Mouse (Mus musculus) midbrain, embryonic 14.5 days (tissue): ENCODE measurements around the gene Sema5a. TPM values are rescaled to one million over a fixed set of nuclear protein-coding genes. Genes with fewer than 3 reads are reported as not detected.

ENCODE experiments used
- ATAC-seq: fragments of 200-750 bp; cut with Nextera tagmentation; 2 replicates; pipeline ENCODE4 v1.8.0; 2017; ENCODE audit warnings: moderate number of reproducible peaks, moderate library complexity; ENCODE audit not compliant: low FRiP score, low TSS enrichment
- DNase-seq: peaks from one replicate; pipeline ENCODE4 v3.0.0-alpha.2; 2015
- H3K27ac ChIP-seq: fragments of 300-500 bp; sonication (generic); replicated peaks from 2 replicates; pipeline ENCODE4 v1.5.1; 2014; ENCODE audit warnings: mild to moderate bottlenecking, low read depth, low read length, moderate library complexity
- H3K27me3 ChIP-seq: fragments of 300-500 bp; sonication (generic); 2 replicates; pipeline ENCODE4 v1.6.1; 2014; ENCODE audit warnings: low read length, control low read depth, mixed read lengths; ENCODE audit not compliant: control insufficient read depth, insufficient read depth
- H3K36me3 ChIP-seq: fragments of 300-500 bp; sonication (generic); 2 replicates; pipeline ENCODE4 v1.6.1; 2014; ENCODE audit warnings: low read length, control low read depth; ENCODE audit not compliant: control insufficient read depth, insufficient read depth
- H3K4me1 ChIP-seq: fragments of 300-500 bp; sonication (generic); 2 replicates; pipeline ENCODE4 v1.6.1; 2014; ENCODE audit warnings: mild to moderate bottlenecking, antibody characterized with exemption, low read length, control low read depth; ENCODE audit not compliant: control insufficient read depth, insufficient read depth
- H3K4me2 ChIP-seq: fragments of 300-500 bp; sonication (generic); 2 replicates; pipeline ENCODE4 v1.6.1; 2014; ENCODE audit warnings: mild to moderate bottlenecking, low read length, moderate library complexity
- H3K4me3 ChIP-seq: fragments of 300-500 bp; sonication (generic); replicated peaks from 2 replicates; pipeline ENCODE4 v1.5.1; 2014; ENCODE audit warnings: low read depth, low read length
- H3K9ac ChIP-seq: fragments of 300-500 bp; sonication (generic); replicated peaks from 2 replicates; pipeline ENCODE4 v1.6.1; 2014; ENCODE audit warnings: mild to moderate bottlenecking, low read length, moderate library complexity
- H3K9me3 ChIP-seq: fragments of 300-500 bp; sonication (generic); 2 replicates; pipeline ENCODE4 v1.6.1; 2016; ENCODE audit warnings: low read length, control low read depth, mixed read lengths; ENCODE audit not compliant: control insufficient read depth
- WGBS: fragments of 180-500 bp; shearing (Covaris S2); extraction: QIAGEN DNeasy Blood & Tissue Kit; methylation state at CpG from one replicate; pipeline ENCODE4 v1.1.7; 2014; 5-methylcytosine and 5-hydroxymethylcytosine counted together
- polyA plus RNA-seq: library from polyadenylated mRNA; unstranded; fragments of >200 nt; fragmentation: Nextera tagmentation; extraction: Ambion mirVana; gene quantifications from 2 replicates; pipeline ENCODE4 v1.2.1, GENCODE M21; 2014

Gene Sema5a
- polyA plus RNA-seq, 1 experiment from 2014 or later, result 6.1 TPM

DNA sequence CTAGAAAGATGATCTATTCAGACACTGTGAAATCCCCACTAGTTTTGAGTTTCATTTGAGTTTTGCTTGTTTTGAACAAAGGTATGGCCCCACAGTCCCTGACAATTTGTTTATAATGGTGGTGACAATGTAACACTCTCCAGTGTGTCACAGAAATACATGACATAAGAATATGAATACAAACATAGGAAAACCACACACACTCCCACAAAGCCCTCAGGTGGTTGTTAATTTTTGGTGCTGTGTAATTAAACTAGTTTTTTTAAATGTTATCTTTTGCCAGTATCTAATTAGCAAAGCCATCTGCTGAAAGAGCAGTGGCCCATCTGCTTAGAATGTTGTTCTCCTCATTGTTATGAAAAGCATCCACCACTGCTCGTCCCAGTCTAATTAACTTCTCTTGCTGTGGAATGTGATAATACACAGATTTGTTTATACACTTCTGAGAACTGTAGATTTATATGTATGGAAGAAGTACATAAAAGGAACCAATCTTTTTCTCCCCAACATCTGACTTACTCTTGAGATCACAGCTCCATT lies 289.0 kb downstream of the Sema5a start:
- H3K27ac ChIP-seq, result no peak overlapping the region
- H3K9me3 ChIP-seq, result no peaks in the 10 kb centered on the region
- no peaks in the 10 kb centered on the region for H3K4me1 ChIP-seq
- no peak overlapping the region for H3K4me2 ChIP-seq
- H3K4me3 ChIP-seq, result no peak overlapping the region
- WGBS, result 46% methylated on average over 1 of the region's 1 CpGs
- H3K27me3 ChIP-seq, result no peaks in the 10 kb centered on the region
- DNase-seq (peak; percentile 11), ATAC-seq (no peak)
- no peak overlapping the region for H3K9ac ChIP-seq
- no peaks in the 10 kb centered on the region for H3K36me3 ChIP-seq

DNA sequence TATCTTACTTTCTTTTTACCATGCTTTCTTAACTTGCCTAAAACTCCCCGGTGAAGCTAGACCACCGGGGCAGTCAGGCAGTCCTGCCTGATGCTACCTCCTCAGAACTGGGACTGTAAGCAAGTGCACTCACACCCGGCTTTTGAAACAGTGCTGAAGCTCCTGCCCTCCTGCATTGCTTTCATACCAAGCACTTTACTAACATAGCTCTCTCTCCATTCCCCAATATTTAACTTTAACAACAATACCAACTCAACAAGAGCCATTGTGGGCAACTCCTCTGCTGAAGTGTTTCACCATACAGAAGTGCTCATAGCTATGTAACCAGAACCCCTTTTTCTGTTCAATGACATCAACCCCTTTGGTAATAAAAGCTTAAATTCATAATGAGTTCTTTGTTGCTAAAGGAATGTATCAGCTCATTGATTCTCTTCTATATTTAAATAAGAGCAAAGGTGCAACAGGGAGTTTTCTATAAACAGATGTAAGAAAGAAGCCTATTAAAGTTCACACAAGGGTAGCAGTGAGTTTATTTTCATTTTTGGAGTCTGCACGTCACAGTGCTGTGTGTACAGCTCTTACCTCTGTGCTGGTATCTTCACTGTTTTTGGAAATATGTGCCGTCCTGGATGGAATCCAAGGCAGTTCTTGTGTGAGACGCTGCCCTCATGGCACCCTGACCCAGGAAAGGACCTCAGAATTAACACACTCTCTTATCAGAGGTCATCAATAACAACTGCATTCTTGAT lies 292.3 kb downstream of the Sema5a start:
- ATAC-seq (no peak), DNase-seq (no peak)
- Histone ChIP-seq H3K4me3 (no peak overlapping the region), H3K4me2 (no peak overlapping the region), H3K27me3 (no peaks in the 10 kb centered on the region), H3K36me3 (no peaks in the 10 kb centered on the region), H3K9me3 (no peaks in the 10 kb centered on the region), H3K9ac (no peak overlapping the region), H3K27ac (no peak overlapping the region), H3K4me1 (no peaks in the 10 kb centered on the region)
- 88% methylated on average over 6 of the region's 6 CpGs for WGBS

DNA sequence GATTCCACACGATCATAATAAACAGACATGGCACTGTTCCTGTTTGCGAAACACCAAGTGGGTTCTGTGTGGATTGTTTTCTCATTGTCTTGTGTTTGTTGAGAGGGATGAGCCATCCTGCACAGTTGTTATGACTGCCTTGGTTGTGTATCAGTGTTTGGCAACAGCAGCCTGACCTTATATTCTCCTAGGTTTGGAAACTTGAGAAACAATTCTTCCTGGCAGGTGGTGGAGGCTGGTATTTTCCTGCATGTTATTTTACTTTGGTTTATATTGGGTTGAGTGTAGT lies 292.8 kb downstream of the Sema5a start:
- Histone ChIP-seq H3K27me3 (no peaks in the 10 kb centered on the region), H3K9ac (no peak overlapping the region), H3K9me3 (no peaks in the 10 kb centered on the region), H3K4me2 (no peak overlapping the region), H3K4me3 (no peak overlapping the region), H3K27ac (no peak overlapping the region), H3K36me3 (no peaks in the 10 kb centered on the region), H3K4me1 (no peaks in the 10 kb centered on the region)
- 92% methylated on average over 2 of the region's 2 CpGs for WGBS
- ATAC-seq (no peak), DNase-seq (no peak)

DNA sequence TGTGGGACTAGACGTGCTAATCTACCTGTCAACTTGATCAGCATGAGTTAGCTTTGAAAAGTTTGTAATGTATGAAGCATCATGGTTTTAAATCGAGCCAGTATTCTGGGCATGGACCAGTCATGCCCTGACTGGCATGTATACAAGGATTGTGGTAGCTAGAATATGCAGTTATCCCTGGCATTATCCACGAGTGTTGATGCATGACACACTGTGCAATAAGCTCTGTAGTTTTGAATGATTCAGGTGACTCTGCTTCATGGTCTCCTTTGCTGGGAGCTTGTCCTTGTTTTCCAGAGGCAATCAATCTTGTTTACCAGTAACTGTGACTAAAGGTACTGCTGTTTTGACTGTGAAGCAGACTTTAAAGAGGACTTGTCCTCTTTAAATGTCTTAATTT lies 293.5 kb downstream of the Sema5a start:
- no peak for DNase-seq
- Histone ChIP-seq H3K27me3 (no peaks in the 10 kb centered on the region), H3K4me1 (no peaks in the 10 kb centered on the region), H3K4me2 (no peak overlapping the region), H3K9ac (no peak overlapping the region), H3K4me3 (no peak overlapping the region), H3K9me3 (no peaks in the 10 kb centered on the region), H3K27ac (no peak overlapping the region), H3K36me3 (no peaks in the 10 kb centered on the region)
- 79% methylated on average over 3 of the region's 3 CpGs for WGBS
- no peak for ATAC-seq

DNA sequence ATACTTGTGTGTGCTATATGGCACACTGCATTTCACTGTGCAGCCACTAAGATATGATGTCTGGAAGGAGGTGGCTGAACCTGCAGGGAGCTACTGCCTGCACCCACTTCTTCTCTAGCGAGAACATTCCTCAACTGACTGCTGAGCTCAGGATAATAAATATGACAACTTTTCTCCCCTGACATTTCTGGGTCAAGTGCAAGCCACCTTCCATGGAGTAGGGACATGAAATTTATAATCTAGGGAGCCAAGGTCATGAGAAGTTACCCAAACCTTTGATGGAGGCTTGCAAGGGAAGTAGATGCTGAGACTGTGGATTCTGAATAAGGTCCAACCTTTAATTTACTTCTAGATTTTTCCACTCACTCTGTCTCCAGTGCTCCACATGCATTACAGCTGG lies 298.1 kb downstream of the Sema5a start:
- DNase-seq (no peak), ATAC-seq (no peak)
- no peak overlapping the region for H3K9ac ChIP-seq
- no peaks in the 10 kb centered on the region for H3K36me3 ChIP-seq
- H3K9me3 ChIP-seq, result no peaks in the 10 kb centered on the region
- H3K4me2 ChIP-seq, result no peak overlapping the region
- no peaks in the 10 kb centered on the region for H3K4me1 ChIP-seq
- H3K27ac ChIP-seq, result no peak overlapping the region
- no peak overlapping the region for H3K4me3 ChIP-seq
- WGBS, result 88% methylated on average over 1 of the region's 1 CpGs
- no peaks in the 10 kb centered on the region for H3K27me3 ChIP-seq

DNA sequence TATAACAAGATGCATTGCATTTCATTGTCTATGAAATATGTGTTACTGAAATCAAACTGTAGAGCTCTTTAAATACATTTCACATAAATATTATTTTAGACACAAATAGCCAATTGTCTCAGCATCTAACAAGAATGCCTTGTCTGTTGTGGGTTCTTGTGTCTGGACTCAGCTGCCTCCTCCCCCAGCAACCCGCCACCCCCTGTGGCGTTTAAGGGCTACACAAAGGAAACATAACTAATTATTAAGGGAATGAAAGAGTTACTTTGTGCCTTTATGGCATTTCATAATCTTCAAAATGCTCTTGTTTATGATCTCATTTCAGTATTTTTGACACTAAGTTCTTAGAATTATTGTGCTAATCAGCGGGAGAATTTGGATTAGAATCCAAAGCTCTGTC lies 298.6 kb downstream of the Sema5a start:
- Histone ChIP-seq H3K27me3 (no peaks in the 10 kb centered on the region), H3K4me2 (no peak overlapping the region), H3K36me3 (no peaks in the 10 kb centered on the region), H3K9me3 (no peaks in the 10 kb centered on the region), H3K4me1 (no peaks in the 10 kb centered on the region), H3K27ac (no peak overlapping the region), H3K4me3 (no peak overlapping the region), H3K9ac (no peak overlapping the region)
- DNase-seq (no peak), ATAC-seq (no peak)
- 88% methylated on average over 3 of the region's 3 CpGs for WGBS

DNA sequence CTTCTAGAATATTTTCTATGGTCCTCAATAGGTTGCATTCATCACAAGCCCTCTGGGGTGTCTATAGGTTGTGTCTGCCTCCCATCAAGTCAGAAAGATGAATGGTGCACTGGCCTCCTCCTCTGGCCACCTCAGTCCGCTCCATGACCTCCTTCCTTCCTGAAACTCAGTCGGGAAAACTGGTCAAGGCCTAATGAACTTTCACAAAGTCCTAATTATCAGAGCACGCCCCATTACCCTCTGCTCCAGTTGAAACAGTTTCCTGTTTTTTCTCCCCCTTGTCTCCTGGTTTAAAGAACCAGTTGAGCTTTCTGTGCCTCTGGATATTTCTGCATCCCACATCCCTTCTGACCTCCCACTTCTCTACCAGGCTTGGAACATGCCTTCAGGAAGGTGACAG lies 300.8 kb downstream of the Sema5a start:
- Histone ChIP-seq H3K27ac (no peak overlapping the region), H3K27me3 (no peaks in the 10 kb centered on the region), H3K9ac (no peak overlapping the region), H3K4me1 (no peaks in the 10 kb centered on the region), H3K9me3 (no peaks in the 10 kb centered on the region), H3K4me2 (no peak overlapping the region), H3K36me3 (no peaks in the 10 kb centered on the region), H3K4me3 (no peak overlapping the region)
- 63% methylated on average over 3 of the region's 3 CpGs for WGBS
- no peak for ATAC-seq
- no peak for DNase-seq

DNA sequence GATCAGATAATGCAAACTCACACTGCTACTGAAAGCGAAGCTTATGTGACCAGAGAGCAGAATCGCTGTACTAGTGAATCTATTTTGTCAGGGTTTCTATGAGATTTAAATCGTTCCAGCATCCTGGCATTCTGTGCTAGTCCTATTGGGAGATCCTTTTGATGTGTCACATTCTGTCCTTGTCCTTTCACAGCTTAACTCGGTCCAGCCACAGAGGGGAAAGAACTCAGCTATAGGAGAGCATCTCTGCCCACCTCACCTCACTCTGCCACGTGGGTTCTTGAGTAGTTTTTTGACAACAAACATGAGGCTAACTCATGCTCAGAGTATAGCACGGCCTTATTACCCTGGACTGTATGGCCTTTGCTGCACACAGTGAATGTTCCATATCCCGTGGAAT lies 302.1 kb downstream of the Sema5a start:
- Histone ChIP-seq H3K4me2 (no peak overlapping the region), H3K9ac (no peak overlapping the region), H3K27ac (no peak overlapping the region), H3K4me3 (no peak overlapping the region), H3K4me1 (no peaks in the 10 kb centered on the region), H3K36me3 (no peaks in the 10 kb centered on the region), H3K27me3 (no peaks in the 10 kb centered on the region), H3K9me3 (no peaks in the 10 kb centered on the region)
- ATAC-seq, result no peak
- no peak for DNase-seq
- WGBS, result 69% methylated on average over 7 of the region's 7 CpGs

DNA sequence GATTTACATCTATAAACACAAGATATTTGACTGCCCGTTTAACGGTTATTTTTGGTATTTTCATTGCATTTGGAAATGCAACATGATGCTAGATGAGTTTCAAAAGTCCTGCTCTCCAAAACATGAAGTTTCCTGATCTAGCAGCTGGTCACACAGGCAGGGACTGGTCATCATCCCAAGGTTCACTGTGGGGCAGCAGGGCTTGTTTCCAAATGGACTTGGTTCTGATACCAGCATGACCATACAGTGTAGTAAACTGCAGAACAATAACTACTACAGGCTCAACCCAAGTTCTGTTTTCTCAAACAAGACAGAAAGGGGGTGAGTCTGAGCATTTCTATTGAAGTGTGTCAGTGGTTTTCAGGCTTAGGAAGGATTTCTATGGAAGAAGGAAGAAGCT lies 314.3 kb downstream of the Sema5a start:
- Histone ChIP-seq H3K4me3 (no peak overlapping the region), H3K27ac (no peak overlapping the region), H3K27me3 (no peaks in the 10 kb centered on the region), H3K4me1 (no peaks in the 10 kb centered on the region), H3K4me2 (no peak overlapping the region), H3K36me3 (no peaks in the 10 kb centered on the region), H3K9me3 (no peaks in the 10 kb centered on the region), H3K9ac (no peak overlapping the region)
- ATAC-seq (no peak), DNase-seq (no peak)
- 98% methylated on average over 2 of the region's 2 CpGs for WGBS
